Mouse (Mus musculus) limb, embryonic 13.5 days (tissue): Measurements from ENCODE around the gene Olfr1033. TPM values are rescaled to one million over a fixed set of nuclear protein-coding genes. Genes with fewer than 3 reads are reported as not detected.

Source experiments
- polyA plus RNA-seq: library from polyadenylated mRNA; unstranded; fragments of >200 nt; fragmentation: Nextera tagmentation; extraction: Ambion mirVana; gene quantifications from 2 replicates; pipeline ENCODE4 v1.2.1, GENCODE M21; 2015

Olfr1033 gene
- polyA plus RNA-seq, 1 experiment from 2014 or later, result 0.90 TPM

Other genes starting within 250 kb of the Olfr1033 start
- gene Olfr1014, start 247.9 kb upstream of the Olfr1033 start, polyA plus RNA-seq, result not detected in 2 replicates
- gene Olfr1015, start 238.6 kb upstream of the Olfr1033 start, polyA plus RNA-seq, result not detected in 2 replicates
- gene Olfr1016, start 218.1 kb upstream of the Olfr1033 start, polyA plus RNA-seq, result not detected in 2 replicates
- gene Olfr1018, start 202.2 kb upstream of the Olfr1033 start, polyA plus RNA-seq, result not detected in 2 replicates
- not detected in 2 replicates for gene Olfr1019, start 175.2 kb upstream of the Olfr1033 start, polyA plus RNA-seq
- not detected in 2 replicates for gene Olfr1020, start 173.6 kb upstream of the Olfr1033 start, polyA plus RNA-seq
- gene Olfr1022, start 152.0 kb upstream of the Olfr1033 start, polyA plus RNA-seq, result not detected in 2 replicates
- gene Olfr1023, start 135.0 kb upstream of the Olfr1033 start, polyA plus RNA-seq, result not detected in 2 replicates
- not detected in 2 replicates for gene Olfr1024, start 115.6 kb upstream of the Olfr1033 start, polyA plus RNA-seq
- gene Olfr1025-ps1, start 105.4 kb upstream of the Olfr1033 start, polyA plus RNA-seq, result not detected in 2 replicates
- not detected in 2 replicates for gene Olfr1026, start 99.1 kb upstream of the Olfr1033 start, polyA plus RNA-seq
- gene Olfr1028, start 70.2 kb upstream of the Olfr1033 start, polyA plus RNA-seq, result not detected in 2 replicates
- not detected in 2 replicates for gene Olfr1029, start 46.7 kb upstream of the Olfr1033 start, polyA plus RNA-seq
- not detected in 2 replicates for gene Olfr1030, start 41.4 kb upstream of the Olfr1033 start, polyA plus RNA-seq
- not detected in 2 replicates for gene Olfr1031, start 30.3 kb upstream of the Olfr1033 start, polyA plus RNA-seq
- gene Olfr1032, start 15.1 kb upstream of the Olfr1033 start, polyA plus RNA-seq, result not detected in 2 replicates
- gene Olfr1034, start 25.2 kb downstream of the Olfr1033 start, polyA plus RNA-seq, result not detected in 2 replicates
- not detected in 2 replicates for gene Olfr1036, start 53.4 kb downstream of the Olfr1033 start, polyA plus RNA-seq
- gene Olfr1037, start 66.8 kb downstream of the Olfr1033 start, polyA plus RNA-seq, result not detected in 2 replicates
- gene Olfr1039, start 115.3 kb downstream of the Olfr1033 start, polyA plus RNA-seq, result not detected in 2 replicates
- not detected in 2 replicates for gene Olfr1040, start 126.1 kb downstream of the Olfr1033 start, polyA plus RNA-seq
- not detected in 2 replicates for gene Olfr1042, start 141.2 kb downstream of the Olfr1033 start, polyA plus RNA-seq
- not detected in 2 replicates for gene Olfr1043, start 146.9 kb downstream of the Olfr1033 start, polyA plus RNA-seq
- not detected in 2 replicates for gene Olfr1044, start 157.2 kb downstream of the Olfr1033 start, polyA plus RNA-seq
- gene Olfr52, start 165.1 kb downstream of the Olfr1033 start, polyA plus RNA-seq, result not detected in 2 replicates
- gene Olfr1045, start 182.4 kb downstream of the Olfr1033 start, polyA plus RNA-seq, result not detected in 2 replicates
- gene Olfr1046, start 198.7 kb downstream of the Olfr1033 start, polyA plus RNA-seq, result not detected in 2 replicates
- not detected in 2 replicates for gene Olfr1047, start 210.8 kb downstream of the Olfr1033 start, polyA plus RNA-seq
- not detected in 2 replicates for gene Olfr1048, start 219.7 kb downstream of the Olfr1033 start, polyA plus RNA-seq
- not detected in 2 replicates for gene Olfr1049, start 237.7 kb downstream of the Olfr1033 start, polyA plus RNA-seq